Mouse (Mus musculus) frontal cortex, postnatal 25 days (tissue): ENCODE results near the gene Enpp1.

Experiments used
- DNase-seq, 2 experiments: peaks; one replicate each; pipeline ENCODE4 v3.0.0; 2022; ENCODE audit warnings: low spot score in 2 of 2

The Enpp1 gene

DNA sequence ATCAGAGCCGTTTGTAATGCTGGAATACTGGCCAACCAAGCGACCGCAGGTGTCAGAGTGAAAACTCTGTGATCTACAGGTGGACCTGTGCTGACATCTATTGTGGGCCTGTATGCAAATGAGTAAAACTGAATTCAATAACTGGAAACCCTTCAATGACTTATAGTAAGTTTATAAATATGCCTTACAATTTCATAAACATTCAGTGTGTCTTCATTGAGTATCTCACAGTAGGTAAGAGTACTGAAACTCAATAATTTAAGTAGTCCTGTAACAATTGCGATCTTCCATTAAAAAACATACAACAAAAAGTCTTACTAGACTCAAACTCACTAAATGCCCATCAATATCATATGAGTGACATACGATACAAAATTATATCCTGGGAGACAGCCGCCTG, 1.6 kb downstream of the Enpp1 start:
- no peak for DNase-seq

DNA sequence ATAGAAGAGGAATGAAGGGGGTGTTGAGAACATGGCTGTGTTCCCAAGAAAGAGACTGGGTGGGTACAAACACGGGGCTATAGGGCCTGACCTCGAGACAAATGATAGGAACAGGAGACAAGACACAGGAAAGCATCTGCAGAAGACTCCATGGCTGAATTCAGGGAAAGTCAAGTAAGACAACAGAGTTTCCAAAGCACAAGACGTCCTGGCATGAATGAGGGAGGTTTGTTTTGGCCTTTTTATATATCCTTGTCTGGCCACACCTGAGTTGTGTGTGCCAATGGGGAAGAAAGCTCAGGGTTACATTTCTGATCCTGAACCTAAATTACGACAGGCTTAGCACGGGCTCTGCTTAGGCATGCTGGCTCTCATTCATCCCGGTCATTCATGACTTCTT, 4.2 kb downstream of the Enpp1 start:
- no peak for DNase-seq

DNA sequence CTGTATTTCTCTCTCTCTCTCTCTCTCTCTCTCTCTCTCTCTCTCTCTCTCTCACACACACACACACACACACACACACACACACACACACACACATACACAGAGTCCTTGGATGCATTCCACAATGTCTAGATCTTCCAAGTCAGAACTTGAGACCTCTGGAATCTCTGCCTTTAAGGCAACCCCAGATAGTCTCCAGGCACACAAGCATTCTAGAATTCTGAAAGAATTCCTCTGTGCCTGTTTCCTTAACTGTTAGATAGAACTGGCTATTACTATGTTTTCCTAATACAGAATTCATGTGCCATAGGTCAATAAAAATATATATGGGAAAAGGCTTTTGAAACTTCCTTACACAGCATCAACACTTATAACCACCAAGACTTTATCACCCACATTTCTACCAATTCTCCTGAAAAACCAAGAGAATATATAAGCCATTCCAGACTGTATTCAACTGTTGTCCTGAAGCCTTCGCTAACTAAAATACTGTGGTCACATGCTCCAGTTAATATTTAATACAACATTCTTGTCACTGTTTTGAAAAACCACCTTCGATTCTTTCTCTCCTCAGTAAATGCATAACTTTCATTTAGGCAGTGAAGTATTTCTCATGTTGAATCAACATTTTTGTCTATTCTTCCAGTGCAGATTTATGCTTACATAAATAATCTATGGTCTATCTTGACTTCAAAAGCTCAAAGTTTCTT, 5.4 kb downstream of the Enpp1 start:
- DNase-seq: no peak

DNA sequence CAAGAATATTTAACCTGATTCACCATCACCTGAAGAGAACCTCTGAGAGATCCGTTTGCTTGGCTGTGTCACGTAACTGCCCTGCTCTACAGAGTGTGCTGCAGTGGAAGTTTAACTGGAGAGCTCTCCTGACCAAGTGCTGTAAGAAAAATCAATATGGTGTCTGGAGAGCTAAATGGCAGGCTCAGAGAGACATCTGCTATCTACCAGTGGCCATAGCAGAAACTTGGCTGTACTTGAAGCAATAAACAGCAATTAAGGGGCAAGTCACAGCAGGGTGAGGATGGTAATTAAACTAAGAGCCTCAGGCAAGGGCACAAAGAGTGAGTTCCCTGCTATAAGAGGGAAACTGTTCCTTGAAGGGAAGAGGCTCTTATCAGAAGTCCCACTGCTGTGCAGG, 9.3 kb downstream of the Enpp1 start:
- no peak for DNase-seq

DNA sequence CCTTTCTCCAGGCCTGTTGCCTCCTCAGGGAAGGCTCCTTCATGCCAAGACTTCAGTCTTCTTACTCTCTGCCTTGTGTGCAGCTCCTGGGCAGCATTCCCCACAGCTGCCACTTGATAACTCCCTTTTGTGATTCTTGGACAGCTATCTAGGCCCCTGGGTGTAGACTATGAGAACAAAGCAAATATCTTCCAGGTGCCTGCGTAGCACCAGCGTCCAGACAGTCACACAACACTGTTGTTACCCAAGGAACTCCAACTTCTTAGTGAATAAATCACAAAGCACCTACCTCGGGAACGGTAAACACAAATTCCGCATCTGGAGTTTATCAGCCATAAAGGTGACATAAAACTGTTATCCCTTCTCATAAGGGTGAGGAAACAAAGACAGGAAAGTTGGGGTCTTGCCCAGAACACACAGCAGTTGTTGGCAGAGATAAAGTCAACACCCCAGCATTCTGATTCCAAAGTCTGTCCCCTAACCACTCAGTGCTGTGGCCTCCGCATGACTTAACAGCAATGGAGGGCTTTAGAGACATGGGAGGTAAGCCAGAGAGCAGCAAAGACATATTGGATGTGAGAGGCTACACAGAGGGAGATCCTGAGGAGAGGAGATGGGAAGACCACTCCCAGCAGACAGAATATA, 13.7 kb downstream of the Enpp1 start:
- no peak for DNase-seq

DNA sequence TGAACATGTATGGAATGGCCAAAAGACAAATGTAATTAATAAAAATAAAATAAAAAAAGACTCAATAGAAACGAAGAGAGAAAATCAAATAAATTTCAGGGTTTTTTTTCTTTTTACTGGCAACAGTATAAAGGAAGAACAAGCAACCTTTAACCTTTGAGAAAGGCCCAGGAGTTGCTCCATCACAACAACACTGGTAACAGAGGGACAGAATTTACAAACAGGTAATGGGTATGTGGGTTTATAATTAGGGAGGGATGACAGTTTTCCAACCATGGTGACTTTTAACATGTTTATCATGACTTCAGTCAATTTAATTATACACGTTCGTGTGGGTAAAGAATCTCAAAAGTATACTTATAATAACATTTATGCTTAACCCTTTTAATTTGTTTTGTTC, 15.2 kb downstream of the Enpp1 start:
- DNase-seq: no peak

DNA sequence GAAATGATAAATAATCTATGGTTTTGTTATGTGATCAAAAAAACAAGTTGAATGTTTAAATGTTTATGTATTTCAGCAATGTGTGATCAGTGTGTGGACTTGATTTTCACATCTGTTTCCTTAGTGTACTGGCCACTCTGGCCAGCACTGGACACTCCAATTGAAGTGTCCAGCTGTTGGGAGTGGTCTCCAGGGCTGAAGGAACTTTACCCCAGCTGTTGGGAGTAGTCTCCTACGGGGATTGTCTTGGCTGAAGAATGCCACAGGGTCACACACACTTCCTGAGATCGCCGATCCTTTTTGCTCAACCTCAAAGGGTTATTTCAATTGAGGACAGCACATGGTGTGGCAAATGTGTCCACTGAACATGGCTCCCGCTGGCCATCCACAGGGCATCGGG, 16.2 kb downstream of the Enpp1 start:
- DNase-seq: no peak

DNA sequence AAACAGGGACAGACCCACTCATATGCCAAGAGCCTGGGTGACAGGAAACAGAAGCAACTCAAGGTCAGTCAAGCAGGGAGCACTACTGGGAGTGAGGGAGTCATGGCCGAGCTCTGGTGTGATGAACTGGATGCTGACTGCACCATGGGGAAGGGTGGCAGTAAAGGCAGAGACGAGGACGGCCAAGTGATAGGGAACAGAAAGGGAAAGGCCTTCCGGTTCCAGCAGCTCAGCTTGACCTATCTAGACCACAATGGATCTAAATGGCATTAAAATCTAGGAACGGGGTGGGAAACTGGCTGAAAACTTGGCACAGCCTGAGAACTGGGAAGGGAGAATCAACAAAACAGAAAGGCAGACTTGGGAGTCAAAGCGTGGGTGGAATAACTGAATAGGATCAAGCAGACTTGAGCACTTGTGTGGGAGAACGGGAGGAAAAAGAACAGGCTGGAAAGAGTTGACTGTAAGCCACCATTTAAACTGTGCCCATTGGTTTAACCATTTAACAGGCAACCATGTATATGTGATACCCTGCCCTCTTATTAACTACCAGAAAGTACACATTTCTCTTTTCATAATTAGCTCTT, 29.3 kb downstream of the Enpp1 start:
- DNase-seq: no peak

DNA sequence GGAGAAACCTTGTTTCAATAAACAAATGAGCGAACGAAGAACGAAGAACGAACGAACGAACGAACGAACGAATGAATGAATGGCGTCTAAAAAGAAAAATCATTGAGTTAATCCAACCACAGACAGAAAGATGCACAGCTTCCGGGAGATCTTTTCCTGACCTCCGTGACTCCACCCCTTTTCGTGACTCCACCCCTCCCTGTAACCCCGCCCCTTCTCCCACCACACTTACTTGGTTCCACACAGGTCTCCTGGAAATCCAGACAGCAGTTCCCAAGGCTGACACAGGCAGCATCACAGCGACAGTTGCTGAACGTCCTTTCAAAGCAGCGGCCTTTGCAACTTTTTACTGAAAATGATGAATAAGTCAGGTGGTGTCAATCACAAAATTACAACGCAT, 34.3 kb downstream of the Enpp1 start:
- DNase-seq: no peak

DNA sequence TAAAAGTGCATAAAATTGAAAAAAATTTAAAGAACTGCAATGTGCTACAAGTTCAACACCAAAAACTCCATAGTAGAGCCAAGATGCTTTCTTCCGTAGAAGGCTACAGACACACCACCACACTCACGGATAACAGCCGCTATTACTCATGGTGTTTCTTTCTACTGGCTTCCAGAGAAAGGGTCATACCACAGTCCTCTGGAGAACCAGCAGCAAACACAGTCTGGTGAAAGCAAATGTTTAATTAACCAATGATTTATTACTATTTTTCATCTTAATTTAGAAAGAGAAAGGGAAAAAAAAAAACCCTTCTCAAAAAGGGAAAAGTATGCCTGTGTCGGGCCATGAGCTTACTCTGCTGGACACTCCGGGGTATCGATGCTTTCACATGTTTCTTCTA, 37.7 kb downstream of the Enpp1 start:
- no peak for DNase-seq

DNA sequence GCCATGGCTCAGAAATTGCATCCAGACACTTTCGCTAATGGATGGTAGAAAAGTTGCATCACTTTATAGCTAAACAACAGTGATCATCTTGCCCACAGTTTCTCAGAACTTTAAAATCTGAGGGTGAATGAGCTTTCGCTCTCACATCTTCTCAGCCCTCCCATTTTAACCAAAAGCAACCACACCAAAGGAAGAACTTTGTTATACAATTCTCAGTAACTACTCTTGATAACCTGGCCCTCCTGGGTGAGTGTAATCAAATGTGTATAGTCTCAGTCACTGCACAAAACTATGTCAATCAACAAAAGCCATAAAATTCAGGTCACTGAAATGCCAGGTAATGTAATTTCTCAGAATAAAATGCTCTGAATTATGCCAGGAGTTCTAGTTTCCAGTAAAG, 39.0 kb downstream of the Enpp1 start:
- DNase-seq: no peak

DNA sequence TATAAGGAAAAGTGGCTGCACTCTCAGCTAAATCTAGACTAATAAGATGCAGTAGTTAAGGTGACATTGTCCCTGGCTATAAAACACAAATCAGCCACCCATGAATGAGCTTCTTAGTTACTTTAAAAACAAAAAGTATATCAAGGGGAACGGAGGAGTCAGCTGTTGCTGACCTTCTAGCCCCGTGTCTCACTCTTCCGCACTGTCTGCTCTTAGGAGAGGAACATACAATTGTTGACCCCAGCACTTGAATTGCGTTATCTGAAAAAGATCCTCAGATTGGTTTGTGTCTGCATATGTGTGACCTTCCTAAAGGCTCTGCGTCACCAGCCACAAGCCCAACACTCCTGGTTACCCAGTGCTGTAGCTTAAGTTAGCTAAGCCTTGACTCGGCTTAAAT, 41.4 kb downstream of the Enpp1 start:
- DNase-seq: no peak

DNA sequence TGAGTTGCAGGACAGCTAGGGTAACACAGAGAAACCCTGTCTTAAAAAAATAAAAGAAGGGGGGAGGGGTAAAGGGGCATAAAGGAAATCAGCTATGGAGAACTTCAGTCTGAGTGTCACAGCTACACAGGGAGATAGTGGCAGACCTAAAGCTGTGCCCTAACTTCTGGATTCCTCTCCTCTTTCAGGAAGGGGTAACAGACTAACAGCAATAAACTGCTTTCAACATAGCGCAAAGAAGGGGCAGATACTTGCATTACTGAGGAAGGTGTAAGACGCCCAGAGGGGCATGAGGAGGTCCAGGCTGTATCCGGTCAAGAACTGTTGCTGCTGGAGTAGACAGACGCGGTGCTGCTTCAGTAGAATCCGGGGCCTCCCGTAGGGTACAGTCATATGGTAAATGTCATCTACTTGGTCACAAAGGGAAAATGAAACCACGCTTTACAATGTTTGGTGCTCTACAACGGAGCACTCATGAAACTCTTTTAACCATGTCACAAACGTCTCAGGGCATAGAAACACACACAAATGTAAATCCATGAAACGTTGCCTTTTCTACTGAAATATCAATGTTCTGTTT, 60.9 kb downstream of the Enpp1 start:
- no peak for DNase-seq

DNA sequence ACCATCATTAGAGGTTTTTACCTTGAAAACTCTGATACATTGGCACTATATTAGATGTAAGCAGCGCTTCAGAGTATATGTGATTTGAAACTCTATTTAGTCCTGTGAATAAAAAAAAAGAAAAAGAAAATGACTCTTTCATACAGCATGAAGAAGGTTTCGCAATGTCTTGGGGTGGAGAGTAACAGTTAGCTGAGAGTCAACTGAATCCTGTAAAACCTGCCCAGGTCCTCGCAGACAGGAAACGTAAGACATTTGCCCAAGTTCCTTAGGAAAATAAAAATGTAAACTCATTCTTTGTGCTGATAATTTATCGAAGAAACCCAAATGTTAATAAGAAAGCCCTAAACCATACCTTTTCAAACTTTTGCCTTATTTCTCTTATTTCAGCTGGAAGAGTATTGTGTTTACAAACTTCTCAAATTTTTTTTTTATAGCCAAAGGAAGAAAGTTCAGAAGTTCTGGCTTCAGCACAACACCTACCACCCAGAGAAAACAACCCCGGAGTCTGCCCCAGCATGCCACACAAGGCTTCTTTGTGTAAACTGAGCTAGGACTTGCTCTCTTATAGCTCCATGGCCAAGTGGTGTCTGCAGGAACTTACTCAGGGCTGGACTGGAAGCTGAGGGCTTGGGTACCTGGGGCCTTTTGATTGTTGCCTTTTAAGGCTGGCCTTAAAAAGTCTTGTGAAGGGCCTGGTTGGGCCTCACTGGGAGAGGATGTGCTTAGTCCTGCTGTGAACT, 63.8 kb downstream of the Enpp1 start:
- no peak for DNase-seq

DNA sequence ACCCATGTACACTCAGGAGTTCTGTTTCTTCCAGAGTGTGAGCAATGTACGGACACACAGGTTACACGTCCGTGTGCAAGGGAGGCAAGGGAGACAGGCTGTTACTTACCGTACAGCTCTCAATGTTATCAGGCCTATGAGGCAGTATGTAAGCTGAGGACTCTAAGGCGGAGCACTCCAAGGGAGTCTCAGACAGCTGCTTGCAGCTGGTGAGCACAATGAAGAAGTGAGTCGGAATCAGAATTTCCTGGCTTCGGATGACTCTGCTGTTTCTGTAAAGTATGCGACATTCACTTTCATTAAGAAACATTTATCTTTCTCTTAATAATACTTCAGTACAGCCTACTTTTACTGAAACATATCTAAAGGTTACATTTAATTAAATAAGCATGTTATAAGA, 66.8 kb downstream of the Enpp1 start:
- DNase-seq: no peak

DNA sequence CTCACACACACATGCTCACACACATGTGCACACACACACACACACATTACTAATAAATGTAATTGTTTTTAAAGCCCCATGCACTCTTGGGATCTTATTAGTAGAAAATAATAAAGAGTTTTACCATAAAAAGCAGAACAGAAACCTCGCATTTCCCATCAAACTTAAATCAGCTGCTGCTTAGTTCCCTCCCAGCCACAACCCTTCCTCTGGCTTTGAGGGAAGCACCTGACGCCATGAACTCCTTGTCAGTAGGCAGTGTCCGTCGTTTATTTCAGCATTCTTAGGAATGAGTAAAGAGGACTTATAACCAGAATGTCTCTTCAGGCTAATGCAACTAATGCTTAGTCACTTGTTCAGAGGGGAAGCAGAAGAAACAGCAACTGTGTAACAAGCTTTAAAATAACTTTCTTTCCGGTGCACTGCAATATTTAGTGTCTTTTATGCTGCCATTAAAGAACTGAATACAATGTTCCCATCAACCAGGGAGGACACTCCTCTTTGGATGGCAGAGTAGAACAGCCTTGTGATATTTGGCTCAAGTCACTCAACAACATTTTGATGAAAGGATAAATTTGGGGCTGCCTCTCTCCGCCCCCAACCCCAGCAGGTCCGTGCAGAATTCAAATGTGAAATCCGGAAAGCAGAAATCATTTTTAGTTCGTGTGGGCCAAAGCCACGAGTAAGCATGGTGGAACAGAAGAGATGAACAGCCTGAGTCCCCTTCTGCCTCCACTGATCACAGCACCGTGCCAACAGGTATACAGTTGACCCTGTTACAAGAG, 69.0 kb downstream of the Enpp1 start:
- no peak for DNase-seq

DNA sequence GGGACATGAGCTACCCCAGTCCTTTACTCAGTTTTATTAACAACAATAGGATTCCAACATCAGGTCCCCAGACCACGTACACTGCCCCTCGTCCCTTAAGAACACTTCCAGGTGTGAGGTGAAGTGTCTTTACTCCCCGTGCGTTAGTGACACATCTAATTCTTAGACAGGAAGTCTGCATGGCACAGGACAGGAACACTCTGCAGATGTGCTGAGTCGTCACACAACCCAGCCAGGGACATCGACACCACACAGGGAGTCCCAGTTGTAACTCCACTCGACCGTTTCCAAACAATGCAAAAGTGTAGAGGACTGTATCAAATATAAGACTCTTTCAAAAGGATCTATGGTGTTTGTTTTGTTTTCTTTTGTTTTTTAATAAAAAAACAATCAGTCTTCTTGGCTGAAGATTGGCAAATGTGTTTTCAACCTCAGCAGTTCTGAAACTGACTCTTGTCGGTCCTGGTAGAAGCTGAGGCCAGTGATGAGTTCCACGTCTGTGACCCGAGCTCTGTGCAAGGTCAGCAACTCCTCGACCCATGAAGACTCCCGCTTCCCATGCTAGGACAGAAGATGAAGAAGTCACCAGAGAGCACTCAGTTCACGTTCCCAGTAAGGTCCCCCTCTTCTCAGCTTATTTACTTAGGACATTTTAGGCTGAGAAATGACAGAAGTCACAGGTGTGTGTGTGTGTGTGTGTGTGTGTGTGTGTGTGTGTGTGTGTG, 70.4 kb downstream of the Enpp1 start:
- DNase-seq: no peak

DNA sequence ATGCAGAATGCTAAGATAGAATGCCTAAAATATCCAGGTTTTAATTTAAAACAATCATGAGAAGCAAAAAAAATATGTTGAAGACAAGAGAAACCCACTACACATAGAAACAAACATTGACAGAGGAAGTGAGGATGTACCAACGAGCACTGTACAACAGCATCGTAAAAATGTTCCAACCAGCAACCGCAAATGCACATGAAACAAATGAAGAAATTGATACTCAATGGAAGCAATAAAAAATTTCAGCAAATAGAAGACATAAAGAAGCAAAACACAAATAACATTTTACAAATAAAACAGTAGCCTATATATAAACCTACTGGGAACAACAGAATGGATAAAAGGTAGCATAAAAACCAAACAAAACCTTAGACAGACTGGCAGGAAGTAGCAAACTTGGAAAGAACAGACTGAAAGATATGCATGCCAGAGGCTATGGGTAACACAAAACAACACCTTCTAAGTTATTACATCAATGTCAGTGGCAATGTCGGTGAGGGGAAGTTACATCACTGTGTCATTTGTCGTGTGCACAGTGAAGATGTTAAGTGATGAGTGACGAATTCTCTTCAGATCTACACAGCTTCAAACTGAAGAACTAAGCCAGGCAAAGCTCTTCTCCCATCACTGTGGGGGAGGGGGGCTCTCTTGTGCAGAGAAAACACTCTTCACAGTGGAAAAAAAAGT, 71.6 kb downstream of the Enpp1 start:
- no peak for DNase-seq

DNA sequence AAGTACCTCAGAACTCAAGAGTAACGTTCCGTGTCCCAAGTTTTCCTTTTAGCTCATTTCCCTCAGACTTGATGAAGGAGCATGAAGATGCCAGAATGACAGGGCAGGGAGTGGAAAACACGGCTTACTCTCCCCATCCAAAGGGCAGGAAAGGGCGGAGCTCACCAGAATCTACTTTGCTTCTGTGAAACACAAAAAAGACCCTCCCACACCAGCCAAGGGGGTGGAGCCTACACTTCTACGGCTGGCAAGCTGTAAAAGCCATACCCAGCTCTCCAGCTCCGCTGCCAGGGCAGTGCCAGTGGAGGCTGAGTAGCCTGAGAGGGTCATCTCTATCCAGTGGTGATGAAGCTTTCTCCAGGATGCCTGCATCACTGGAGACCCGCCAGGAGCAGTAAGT, 72.4 kb downstream of the Enpp1 start:
- no peak for DNase-seq

DNA sequence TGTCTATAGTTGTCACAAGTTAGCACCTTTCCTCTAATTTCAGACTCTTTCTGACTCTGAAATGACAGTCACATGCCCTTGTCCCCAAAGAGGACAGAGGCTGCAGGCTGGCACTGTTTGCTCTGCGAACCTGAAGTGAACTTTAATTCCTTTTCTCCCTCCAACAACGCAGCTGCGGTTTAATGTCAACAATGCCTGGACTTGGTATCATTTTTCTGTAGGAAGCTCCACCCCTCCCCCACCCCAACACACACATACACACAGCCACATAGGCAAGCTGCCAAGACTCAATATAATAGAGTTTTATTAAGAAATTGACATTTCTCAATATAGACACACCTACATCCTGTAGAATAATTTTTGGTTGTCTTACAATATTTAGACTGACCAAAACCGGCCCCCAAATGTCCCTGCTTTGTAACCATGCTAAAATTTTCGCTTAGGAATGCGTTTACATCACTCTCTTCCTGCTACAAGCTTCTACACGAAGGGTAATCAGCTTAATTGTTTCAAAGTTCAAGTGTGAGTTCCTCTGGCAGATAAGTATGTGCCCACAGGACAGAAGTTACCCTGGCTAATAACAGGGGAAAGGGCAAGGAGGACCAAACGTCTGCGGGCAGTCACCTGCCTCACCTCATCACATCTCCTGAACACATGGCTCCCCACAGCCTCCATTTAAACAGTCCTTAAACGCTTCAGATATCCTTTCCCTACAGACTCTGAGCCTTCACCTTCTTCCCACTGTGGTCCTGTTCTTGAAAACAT, 73.5 kb downstream of the Enpp1 start:
- no peak for DNase-seq
